Mouse (Mus musculus): ENCODE measurements at regions not wholly inside any gene's neighbourhood (a gene's known extent, or its start where the extent isn't known, plus 50 kb on each side); places are given as distances from the start of the nearest gene placed in this dataset.
"Not testable (repeated sequence)": the region's sequence is repeated elsewhere in the genome, so short reads cannot be mapped to it uniquely, and the experiment has no call there.

- Histone ChIP-seq H3K27ac (replicated peaks; ENCODE audit: low read depth, low read length) (no peak overlapping the region), H3K9me3 (ENCODE audit: control insufficient read depth, low read length) (no peaks in the 10 kb centered on the region), H3K4me1 (ENCODE audit: control insufficient read depth, insufficient read depth, low read length) (no peaks in the 10 kb centered on the region), H3K4me3 (replicated peaks; ENCODE audit: low read length) (no peak overlapping the region), H3K9ac (ENCODE audit: low read depth, low read length, severe bottlenecking) (no peak overlapping the region), H3K27me3 (ENCODE audit: control insufficient read depth, insufficient read depth, low read length) (no peaks in the 10 kb centered on the region), H3K36me3 (ENCODE audit: control insufficient read depth, insufficient read depth, low read length) (no peaks in the 10 kb centered on the region), H3K4me2 (replicated peaks; ENCODE audit: low read depth, low read length, severe bottlenecking) (no peak overlapping the region)
- no peak for TF ChIP-seq POLR2A (IDR thresholded peaks at IDR 0.05; ENCODE audit: borderline replicate concordance, extremely low read depth, insufficient read depth, insufficient read length)
- ATAC-seq (ENCODE audit: low FRiP score, low read depth) (no peak), DNase-seq (ENCODE audit: low spot score) (no peak)
Measured at GRCm38 (mm10) chr14:47942671-47943070, 178.0 kb upstream of the Peli2 start.

GRCm38 (mm10) chr14:47944595-47944994 lies 176.0 kb upstream of the Peli2 start:
- WGBS = 95% methylated on average over 1 of the region's 1 CpGs

GRCm38 (mm10) chr14:47951041-47951440 lies 169.6 kb upstream of the Peli2 start:
- no peak for DNase-seq (ENCODE audit: low spot score)
- no peak for TF ChIP-seq POLR2A (IDR thresholded peaks at IDR 0.05; ENCODE audit: borderline replicate concordance, extremely low read depth, insufficient read depth, insufficient read length)
- 82% methylated on average over 5 of the region's 5 CpGs for WGBS

More at GRCm38 (mm10) chr14:47944595-47944994, 176.0 kb upstream of the Peli2 start:
- Histone ChIP-seq H3K4me2 (replicated peaks; ENCODE audit: low read depth, low read length, severe bottlenecking) (no peak overlapping the region), H3K9me3 (ENCODE audit: control insufficient read depth, low read length) (no peaks in the 10 kb centered on the region), H3K36me3 (ENCODE audit: control insufficient read depth, insufficient read depth, low read length) (no peaks in the 10 kb centered on the region), H3K4me3 (replicated peaks; ENCODE audit: low read length) (no peak overlapping the region), H3K27me3 (ENCODE audit: control insufficient read depth, insufficient read depth, low read length) (no peaks in the 10 kb centered on the region), H3K4me1 (ENCODE audit: control insufficient read depth, insufficient read depth, low read length) (no peaks in the 10 kb centered on the region), H3K27ac (replicated peaks; ENCODE audit: low read depth, low read length) (no peak overlapping the region), H3K9ac (ENCODE audit: low read depth, low read length, severe bottlenecking) (no peak overlapping the region)
- ATAC-seq (ENCODE audit: low FRiP score, low read depth) (no peak), DNase-seq (ENCODE audit: low spot score) (no peak)
- TF ChIP-seq POLR2A (IDR thresholded peaks at IDR 0.05; ENCODE audit: borderline replicate concordance, extremely low read depth, insufficient read depth, insufficient read length) = no peak

GRCm38 (mm10) chr14:47958171-47958570 lies 162.5 kb upstream of the Peli2 start:
- no peaks in the 10 kb centered on the region for H3K9me3 ChIP-seq (ENCODE audit: control insufficient read depth, low read length)
- no peak for TF ChIP-seq POLR2A (IDR thresholded peaks at IDR 0.05; ENCODE audit: borderline replicate concordance, extremely low read depth, insufficient read depth, insufficient read length)
- no peaks in the 10 kb centered on the region for H3K36me3 ChIP-seq (ENCODE audit: control insufficient read depth, insufficient read depth, low read length)
- no peak overlapping the region for H3K27ac ChIP-seq (replicated peaks; ENCODE audit: low read depth, low read length)
- WGBS = 82% methylated on average over 9 of the region's 9 CpGs
- H3K4me3 ChIP-seq (replicated peaks; ENCODE audit: low read length) = no peak overlapping the region
- no peak overlapping the region for H3K4me2 ChIP-seq (replicated peaks; ENCODE audit: low read depth, low read length, severe bottlenecking)
- no peak overlapping the region for H3K9ac ChIP-seq (ENCODE audit: low read depth, low read length, severe bottlenecking)
- ATAC-seq (ENCODE audit: low FRiP score, low read depth) = no peak
- no peaks in the 10 kb centered on the region for H3K4me1 ChIP-seq (ENCODE audit: control insufficient read depth, insufficient read depth, low read length)
- no peaks in the 10 kb centered on the region for H3K27me3 ChIP-seq (ENCODE audit: control insufficient read depth, insufficient read depth, low read length)
- DNase-seq (ENCODE audit: low spot score) = no peak

More at GRCm38 (mm10) chr14:47951041-47951440, 169.6 kb upstream of the Peli2 start:
- Histone ChIP-seq H3K4me2 (replicated peaks; ENCODE audit: low read depth, low read length, severe bottlenecking) (no peak overlapping the region), H3K4me1 (ENCODE audit: control insufficient read depth, insufficient read depth, low read length) (no peaks in the 10 kb centered on the region), H3K36me3 (ENCODE audit: control insufficient read depth, insufficient read depth, low read length) (no peaks in the 10 kb centered on the region), H3K4me3 (replicated peaks; ENCODE audit: low read length) (no peak overlapping the region), H3K9ac (ENCODE audit: low read depth, low read length, severe bottlenecking) (no peak overlapping the region), H3K9me3 (ENCODE audit: control insufficient read depth, low read length) (no peaks in the 10 kb centered on the region), H3K27me3 (ENCODE audit: control insufficient read depth, insufficient read depth, low read length) (no peaks in the 10 kb centered on the region), H3K27ac (replicated peaks; ENCODE audit: low read depth, low read length) (no peak overlapping the region)
- ATAC-seq (ENCODE audit: low FRiP score, low read depth) = no peak

GRCm38 (mm10) chr14:47959366-47960280 lies 161.0 kb upstream of the Peli2 start:
- H3K36me3 ChIP-seq (ENCODE audit: control insufficient read depth, insufficient read depth, low read length) = no peaks in the 10 kb centered on the region
- H3K4me1 ChIP-seq (ENCODE audit: control insufficient read depth, insufficient read depth, low read length) = no peaks in the 10 kb centered on the region
- no peak for ATAC-seq (ENCODE audit: low FRiP score, low read depth)
- H3K9me3 ChIP-seq (ENCODE audit: control insufficient read depth, low read length) = no peaks in the 10 kb centered on the region
- H3K4me2 ChIP-seq (replicated peaks; ENCODE audit: low read depth, low read length, severe bottlenecking) = no peak overlapping the region
- H3K9ac ChIP-seq (ENCODE audit: low read depth, low read length, severe bottlenecking) = no peak overlapping the region
- no peak overlapping the region for H3K4me3 ChIP-seq (replicated peaks; ENCODE audit: low read length)
- H3K27me3 ChIP-seq (ENCODE audit: control insufficient read depth, insufficient read depth, low read length) = no peaks in the 10 kb centered on the region
- no peak for TF ChIP-seq POLR2A (IDR thresholded peaks at IDR 0.05; ENCODE audit: borderline replicate concordance, extremely low read depth, insufficient read depth, insufficient read length)
- DNase-seq (ENCODE audit: low spot score) = no peak
- H3K27ac ChIP-seq (replicated peaks; ENCODE audit: low read depth, low read length) = no peak overlapping the region
- 38% methylated on average over 12 of the region's 12 CpGs for WGBS

GRCm38 (mm10) chr14:47964806-47965205 lies 155.8 kb upstream of the Peli2 start:
- DNase-seq (ENCODE audit: low spot score); H3K4me2 ChIP-seq (replicated peaks; ENCODE audit: low read depth, low read length, severe bottlenecking); H3K36me3 ChIP-seq (ENCODE audit: control insufficient read depth, insufficient read depth, low read length); H3K4me3 ChIP-seq (replicated peaks; ENCODE audit: low read length); H3K4me1 ChIP-seq (ENCODE audit: control insufficient read depth, insufficient read depth, low read length); ATAC-seq (ENCODE audit: low FRiP score, low read depth); H3K9me3 ChIP-seq (ENCODE audit: control insufficient read depth, low read length); H3K27ac ChIP-seq (replicated peaks; ENCODE audit: low read depth, low read length); H3K27me3 ChIP-seq (ENCODE audit: control insufficient read depth, insufficient read depth, low read length); H3K9ac ChIP-seq (ENCODE audit: low read depth, low read length, severe bottlenecking): not testable (repeated sequence)
- WGBS = 83% methylated on average over 4 of the region's 4 CpGs

Data from limb, embryonic 14.5 days (tissue).